Mouse (Mus musculus): ENCODE data around the gene Sirpa.

GRCm38 (mm10) chr2:129627811-129628210 lies 35.2 kb downstream of the Sirpa start:
- TF ChIP-seq CTCF (IDR thresholded peaks at IDR 0.05; ENCODE audit: low read depth) (no peak), EP300 (IDR thresholded peaks at IDR 0.05; ENCODE audit: low read depth) (no peak)

All from liver, postnatal 0 days (tissue).